Mouse (Mus musculus): Measurements from ENCODE around the gene Gng12. TPM values are rescaled to one million over a fixed set of nuclear protein-coding genes. Genes with fewer than 3 reads are reported as not detected.

Gene Gng12
- polyA plus RNA-seq, 1 experiment from 2014 or later: 265 TPM

DNA sequence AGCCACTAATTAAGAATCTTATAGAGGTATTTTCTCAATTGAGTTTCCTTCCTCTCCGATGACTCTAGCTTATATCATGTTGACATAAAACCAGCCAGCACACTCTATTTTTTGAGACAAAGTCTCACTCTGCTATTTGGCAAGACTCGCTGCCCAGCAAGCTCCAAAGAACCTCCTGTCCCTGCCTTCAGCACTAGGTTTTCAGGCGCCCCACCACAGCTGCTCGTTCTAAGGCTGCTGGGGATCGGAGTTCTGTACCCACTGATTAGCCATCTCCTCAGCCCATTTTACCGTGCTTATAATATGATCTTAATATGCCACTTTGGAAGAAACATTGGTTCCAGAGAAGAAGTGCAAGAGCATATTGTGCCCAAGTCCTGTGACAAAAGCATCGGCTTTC lies 26.3 kb downstream of the Gng12 start:
- Histone ChIP-seq H3K27me3 (replicated peaks; ENCODE audit: control insufficient read depth, insufficient read depth, low read length) (no peaks in the 10 kb centered on the region), H3K9me3 (ENCODE audit: control insufficient read depth) (no peaks in the 10 kb centered on the region), H3K4me2 (replicated peaks; ENCODE audit: low read depth) (no peak overlapping the region), H3K27ac (ENCODE audit: low read depth, low read length) (no peak overlapping the region), H3K9ac (ENCODE audit: low read depth, low read length) (no peak overlapping the region), H3K4me3 (ENCODE audit: low read depth, low read length) (no peak overlapping the region), H3K4me1 (replicated peaks; ENCODE audit: control insufficient read depth, insufficient read depth, low read length) (0 out of 2 replicates have a peak, but pooled peaks cover 9% of the 10 kb centered on the region), H3K36me3 (ENCODE audit: control insufficient read depth, insufficient read depth) (no peaks in the 10 kb centered on the region; the same call in 1 of the 2 replicates)
- ATAC-seq: no peak
- TF ChIP-seq CTCF (IDR thresholded peaks at IDR 0.05; ENCODE audit: low read depth): no peak
- WGBS: 94% methylated on average over 7 of the region's 7 CpGs

DNA sequence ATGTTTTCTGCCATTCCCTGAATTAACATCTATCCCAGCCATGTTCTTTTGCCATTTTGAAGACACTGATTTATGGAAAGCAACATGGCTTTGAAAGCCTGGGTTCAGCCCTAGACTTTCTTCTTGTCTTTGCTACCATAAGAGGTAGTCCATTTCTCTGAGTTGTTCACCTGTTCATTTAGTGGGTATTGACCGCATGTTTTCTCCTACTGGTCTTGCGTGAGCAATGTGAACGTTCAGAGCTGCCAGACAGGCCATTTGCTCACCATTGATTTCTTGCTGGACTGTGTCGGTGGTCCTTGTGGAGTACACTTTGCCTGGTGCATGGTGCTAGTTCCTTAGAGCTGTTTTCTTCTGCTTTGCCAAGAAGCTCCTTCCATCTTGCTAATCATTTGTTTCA lies 27.7 kb downstream of the Gng12 start:
- no peak overlapping the region for H3K4me2 ChIP-seq (replicated peaks; ENCODE audit: low read depth)
- H3K9me3 ChIP-seq (ENCODE audit: control insufficient read depth): no peaks in the 10 kb centered on the region
- H3K27me3 ChIP-seq (replicated peaks; ENCODE audit: control insufficient read depth, insufficient read depth, low read length): no peaks in the 10 kb centered on the region
- H3K36me3 ChIP-seq (ENCODE audit: control insufficient read depth, insufficient read depth): no peaks in the 10 kb centered on the region; the same call in 1 of the 2 replicates
- H3K27ac ChIP-seq (ENCODE audit: low read depth, low read length): no peak overlapping the region
- no peak for ATAC-seq
- TF ChIP-seq CTCF (IDR thresholded peaks at IDR 0.05; ENCODE audit: low read depth): no peak
- 0 out of 2 replicates have a peak, but pooled peaks cover 9% of the 10 kb centered on the region for H3K4me1 ChIP-seq (replicated peaks; ENCODE audit: control insufficient read depth, insufficient read depth, low read length)
- H3K4me3 ChIP-seq (ENCODE audit: low read depth, low read length): no peak overlapping the region
- WGBS: 87% methylated on average over 4 of the region's 4 CpGs
- H3K9ac ChIP-seq (ENCODE audit: low read depth, low read length): no peak overlapping the region

GRCm38 (mm10) chr6:66924315-66924965 lies 28.2 kb downstream of the Gng12 start:
- no peak overlapping the region for H3K27ac ChIP-seq (ENCODE audit: low read depth, low read length)
- H3K4me2 ChIP-seq (replicated peaks; ENCODE audit: low read depth): no peak overlapping the region
- ATAC-seq: no peak
- no peaks in the 10 kb centered on the region for H3K9me3 ChIP-seq (ENCODE audit: control insufficient read depth)
- H3K9ac ChIP-seq (ENCODE audit: low read depth, low read length): no peak overlapping the region
- TF ChIP-seq CTCF (IDR thresholded peaks at IDR 0.05; ENCODE audit: low read depth): no peak
- 0 out of 2 replicates have a peak, but pooled peaks cover 9% of the 10 kb centered on the region for H3K4me1 ChIP-seq (replicated peaks; ENCODE audit: control insufficient read depth, insufficient read depth, low read length)
- 79% methylated on average over 7 of the region's 7 CpGs for WGBS
- H3K36me3 ChIP-seq (ENCODE audit: control insufficient read depth, insufficient read depth): no peaks in the 10 kb centered on the region; the same call in 1 of the 2 replicates
- no peak overlapping the region for H3K4me3 ChIP-seq (ENCODE audit: low read depth, low read length)
- no peaks in the 10 kb centered on the region for H3K27me3 ChIP-seq (replicated peaks; ENCODE audit: control insufficient read depth, insufficient read depth, low read length)

DNA sequence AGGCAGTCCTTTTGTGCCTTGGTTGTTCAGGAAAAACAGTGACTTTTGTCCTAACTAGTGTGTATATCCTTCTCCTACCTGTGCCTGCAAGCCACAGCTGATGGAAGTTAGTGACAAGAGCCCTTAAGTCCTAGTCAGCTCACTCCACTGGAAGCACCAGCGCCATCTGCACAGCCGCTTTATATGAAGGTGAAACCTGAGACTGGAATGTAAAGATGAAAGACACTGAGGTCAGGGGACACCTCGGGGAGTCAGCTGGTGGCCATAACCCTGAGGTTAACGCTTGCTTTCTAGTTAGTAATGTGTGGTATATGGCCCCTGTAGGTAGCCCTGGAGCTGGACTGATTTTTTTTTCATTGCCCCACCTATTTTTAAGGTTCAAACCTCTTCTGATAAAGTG lies 30.1 kb downstream of the Gng12 start:
- H3K36me3 ChIP-seq (ENCODE audit: control insufficient read depth, insufficient read depth): no peaks in the 10 kb centered on the region; the same call in 1 of the 2 replicates
- H3K9ac ChIP-seq (ENCODE audit: low read depth, low read length): no peak overlapping the region
- H3K9me3 ChIP-seq (ENCODE audit: control insufficient read depth): no peaks in the 10 kb centered on the region
- H3K27ac ChIP-seq (ENCODE audit: low read depth, low read length): no peak overlapping the region
- ATAC-seq: no peak
- no peaks in the 10 kb centered on the region for H3K27me3 ChIP-seq (replicated peaks; ENCODE audit: control insufficient read depth, insufficient read depth, low read length)
- no peak overlapping the region for H3K4me3 ChIP-seq (ENCODE audit: low read depth, low read length)
- H3K4me2 ChIP-seq (replicated peaks; ENCODE audit: low read depth): no peak overlapping the region
- WGBS: 33% methylated on average over 4 of the region's 4 CpGs
- no peak for TF ChIP-seq CTCF (IDR thresholded peaks at IDR 0.05; ENCODE audit: low read depth)
- 0 out of 2 replicates have a peak, but pooled peaks cover 9% of the 10 kb centered on the region for H3K4me1 ChIP-seq (replicated peaks; ENCODE audit: control insufficient read depth, insufficient read depth, low read length)

DNA sequence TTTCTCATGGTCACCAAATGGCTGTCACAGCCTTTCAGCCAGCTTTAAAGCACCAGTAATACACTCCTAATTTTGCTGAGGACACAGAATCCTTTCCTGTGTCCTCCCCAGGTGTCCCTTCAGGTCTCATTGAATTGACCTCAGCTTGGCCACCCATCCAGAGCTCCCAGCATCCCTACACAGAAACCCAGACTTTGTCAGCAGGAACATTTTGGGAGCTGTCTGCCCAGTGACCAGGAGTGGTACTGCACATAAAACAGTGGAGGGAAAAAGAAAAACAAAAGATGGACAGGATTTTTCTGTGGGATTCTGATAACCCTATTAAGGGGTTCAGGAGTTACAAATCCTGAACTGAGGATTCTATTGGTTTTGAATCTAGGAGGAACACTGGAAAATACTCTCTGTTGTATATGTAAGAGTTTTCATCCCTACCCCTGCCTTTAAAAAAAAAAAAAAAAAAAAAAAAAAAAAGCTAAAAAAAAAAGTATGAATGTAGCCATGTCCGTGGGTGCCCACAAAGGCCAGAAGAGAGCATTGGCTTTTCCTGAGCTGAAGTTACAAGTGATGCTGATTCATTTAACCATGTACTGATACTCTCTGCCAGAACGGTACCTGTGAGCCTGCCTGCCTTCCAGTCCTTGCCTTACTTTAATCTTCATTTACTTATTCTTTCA lies 32.9 kb downstream of the Gng12 start:
- H3K9me3 ChIP-seq (ENCODE audit: control insufficient read depth): no peaks in the 10 kb centered on the region
- ATAC-seq: no peak
- H3K27ac ChIP-seq (ENCODE audit: low read depth, low read length): no peak overlapping the region
- peak; percentile 31 for TF ChIP-seq CTCF (IDR thresholded peaks at IDR 0.05; ENCODE audit: low read depth)
- no peaks in the 10 kb centered on the region; the same call in 1 of the 2 replicates for H3K36me3 ChIP-seq (ENCODE audit: control insufficient read depth, insufficient read depth)
- H3K4me3 ChIP-seq (ENCODE audit: low read depth, low read length): no peak overlapping the region
- WGBS: 75% methylated on average over 2 of the region's 2 CpGs
- H3K4me1 ChIP-seq (replicated peaks; ENCODE audit: control insufficient read depth, insufficient read depth, low read length): 0 out of 2 replicates have a peak, but pooled peaks cover 9% of the 10 kb centered on the region
- H3K27me3 ChIP-seq (replicated peaks; ENCODE audit: control insufficient read depth, insufficient read depth, low read length): no peaks in the 10 kb centered on the region
- no peak overlapping the region for H3K9ac ChIP-seq (ENCODE audit: low read depth, low read length)
- no peak overlapping the region for H3K4me2 ChIP-seq (replicated peaks; ENCODE audit: low read depth)

DNA sequence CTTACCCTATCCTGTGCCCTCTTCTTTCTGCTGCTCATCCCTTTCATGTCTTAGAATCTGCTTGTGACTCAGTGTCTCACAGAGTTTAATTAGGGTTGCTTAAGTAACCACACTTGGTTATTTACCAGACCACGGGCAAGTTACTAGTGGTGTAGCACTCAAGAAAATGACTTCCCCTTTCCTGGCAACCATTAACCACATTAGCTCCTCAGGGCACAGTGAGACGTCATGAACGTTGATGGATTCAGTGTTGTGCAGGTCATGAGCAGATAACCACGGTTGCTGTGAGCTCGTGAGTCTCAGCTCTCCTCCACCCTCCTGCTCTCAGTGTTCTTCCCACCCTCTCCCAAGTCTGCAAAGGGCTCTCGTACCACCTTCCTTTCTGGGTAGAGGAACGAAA lies 33.5 kb downstream of the Gng12 start:
- Histone ChIP-seq H3K9me3 (ENCODE audit: control insufficient read depth) (no peaks in the 10 kb centered on the region), H3K4me1 (replicated peaks; ENCODE audit: control insufficient read depth, insufficient read depth, low read length) (0 out of 2 replicates have a peak, but pooled peaks cover 9% of the 10 kb centered on the region), H3K36me3 (ENCODE audit: control insufficient read depth, insufficient read depth) (no peaks in the 10 kb centered on the region; the same call in 1 of the 2 replicates), H3K4me3 (ENCODE audit: low read depth, low read length) (no peak overlapping the region), H3K9ac (ENCODE audit: low read depth, low read length) (no peak overlapping the region), H3K27ac (ENCODE audit: low read depth, low read length) (no peak overlapping the region), H3K27me3 (replicated peaks; ENCODE audit: control insufficient read depth, insufficient read depth, low read length) (no peaks in the 10 kb centered on the region), H3K4me2 (replicated peaks; ENCODE audit: low read depth) (no peak overlapping the region)
- 27% methylated on average over 7 of the region's 7 CpGs for WGBS
- ATAC-seq: peak; percentile 43; the same call in 1 of the 2 replicates
- no peak for TF ChIP-seq CTCF (IDR thresholded peaks at IDR 0.05; ENCODE audit: low read depth)

All from intestine, postnatal 0 days (tissue).